Comparison of ENCODE assay signal across 8 mouse cellular contexts in the genomic region with DNA sequence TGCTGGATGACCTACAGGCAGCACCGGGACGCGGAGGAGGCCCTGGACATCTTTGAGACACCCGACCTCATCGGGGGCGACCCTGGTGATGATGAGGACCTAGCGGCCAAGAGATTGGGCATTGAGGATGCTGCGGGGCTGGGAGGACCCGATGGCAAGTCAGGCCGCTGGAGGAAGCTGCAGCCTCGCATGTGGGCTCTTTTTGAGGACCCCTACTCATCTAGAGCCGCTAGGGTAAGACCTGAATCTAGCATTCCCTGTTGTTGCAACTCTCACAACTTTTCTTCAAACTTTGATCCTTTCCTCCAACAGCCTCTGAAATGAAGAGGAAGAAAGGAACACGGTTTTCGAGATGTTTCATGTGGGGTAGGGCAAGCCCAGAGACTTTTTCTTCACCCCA. TPM values are rescaled to one million over a fixed set of nuclear protein-coding genes. Genes with fewer than 3 reads are reported as not detected.
A peak's percentile ranks its signal among the peaks of the same experiment; 100 is the strongest.
DNase-seq lines count a peak whose midpoint lies in the region; ATAC-seq lines count a peak whose summit lies in the region.

No protein-coding gene starts in this region.

- ATAC-seq in kidney, embryonic 16.5 days (ENCODE audit: low FRiP score, low TSS enrichment): no peak
- ATAC-seq in embryonic facial prominence, embryonic 11.5 days (replicated peaks; ENCODE audit: insufficient number of reproducible peaks, low FRiP score, low TSS enrichment, low read depth): no peak
- no peak for ATAC-seq in hindbrain, embryonic 13.5 days (ENCODE audit: low FRiP score)
- ATAC-seq in midbrain, embryonic 12.5 days (ENCODE audit: low FRiP score, low read depth): no peak
- no peak; the same call in 1 of the 2 replicates for ATAC-seq in megakaryocyte-erythroid progenitor cell, adult 5-6 weeks (replicated peaks; ENCODE audit: low FRiP score, low TSS enrichment, poor library complexity, severe bottlenecking)

- peaks cover 35% of the 10 kb centered on the region for H3K27me3 ChIP-seq in kidney, embryonic 16.5 days (ENCODE audit: insufficient read depth, low read length)
- H3K27me3 ChIP-seq in embryonic facial prominence, embryonic 11.5 days (ENCODE audit: control insufficient read depth, insufficient read depth, low read length): peaks cover 23% of the 10 kb centered on the region
- H3K27me3 ChIP-seq in hindbrain, embryonic 13.5 days: peaks cover 34% of the 10 kb centered on the region
- H3K27me3 ChIP-seq in midbrain, embryonic 12.5 days: peaks cover 48% of the 10 kb centered on the region

- H3K4me2 ChIP-seq in kidney, embryonic 16.5 days (replicated peaks; ENCODE audit: low read depth, low read length): peak overlapping the region; percentile 97
- peak overlapping the region; percentile 95 for H3K4me2 ChIP-seq in embryonic facial prominence, embryonic 11.5 days (ENCODE audit: low read depth, low read length)
- H3K4me2 ChIP-seq in hindbrain, embryonic 13.5 days: peak overlapping the region; percentile 97
- peak overlapping the region; percentile 95 for H3K4me2 ChIP-seq in midbrain, embryonic 12.5 days (replicated peaks)

- no peak for DNase-seq in kidney, postnatal 36 days
- DNase-seq in embryonic facial prominence, embryonic 11.5 days (ENCODE audit: low spot score): no peak
- no peak for DNase-seq in frontal cortex, postnatal 25 days (ENCODE audit: low spot score in 2 of 2)
- no peak for DNase-seq in thymus, postnatal 36 days

- H3K9me3 ChIP-seq in kidney, embryonic 16.5 days (ENCODE audit: low read length): no peaks in the 10 kb centered on the region
- H3K9me3 ChIP-seq in embryonic facial prominence, embryonic 11.5 days (replicated peaks; ENCODE audit: control insufficient read depth, low read length): no peaks in the 10 kb centered on the region
- H3K9me3 ChIP-seq in hindbrain, embryonic 13.5 days: no peaks in the 10 kb centered on the region
- H3K9me3 ChIP-seq in midbrain, embryonic 12.5 days: no peaks in the 10 kb centered on the region

- H3K9ac ChIP-seq in kidney, embryonic 16.5 days (replicated peaks; ENCODE audit: low read length): peak overlapping the region; percentile 75
- no peak overlapping the region; the same call in 1 of the 2 replicates for H3K9ac ChIP-seq in embryonic facial prominence, embryonic 11.5 days (replicated peaks; ENCODE audit: low read length)
- H3K9ac ChIP-seq in hindbrain, embryonic 13.5 days: peak overlapping the region; percentile 79
- peak overlapping the region; percentile 51 for H3K9ac ChIP-seq in midbrain, embryonic 12.5 days (replicated peaks)

- 11% methylated on average over 14 of the region's 14 CpGs for WGBS in kidney, embryonic 16.5 days
- 11% methylated on average over 14 of the region's 14 CpGs for WGBS in embryonic facial prominence, embryonic 11.5 days
- 10% methylated on average over 14 of the region's 14 CpGs for WGBS in hindbrain, embryonic 13.5 days
- WGBS in midbrain, embryonic 12.5 days: 16% methylated on average over 14 of the region's 14 CpGs

- no peaks in the 10 kb centered on the region for H3K36me3 ChIP-seq in kidney, embryonic 16.5 days (ENCODE audit: insufficient read depth, low read length)
- H3K36me3 ChIP-seq in embryonic facial prominence, embryonic 11.5 days (replicated peaks; ENCODE audit: control insufficient read depth, insufficient read depth, low read depth, low read length): no peaks in the 10 kb centered on the region
- no peaks in the 10 kb centered on the region for H3K36me3 ChIP-seq in hindbrain, embryonic 13.5 days
- no peaks in the 10 kb centered on the region for H3K36me3 ChIP-seq in midbrain, embryonic 12.5 days

- no peak overlapping the region for H3K27ac ChIP-seq in kidney, embryonic 16.5 days (ENCODE audit: low read length)
- H3K27ac ChIP-seq in embryonic facial prominence, embryonic 11.5 days (replicated peaks; ENCODE audit: low read depth, low read length): no peak overlapping the region
- no peak overlapping the region for H3K27ac ChIP-seq in hindbrain, embryonic 13.5 days
- no peak overlapping the region for H3K27ac ChIP-seq in midbrain, embryonic 12.5 days (replicated peaks)

- peaks cover 17% of the 10 kb centered on the region; the same call in 1 of the 2 replicates for H3K4me1 ChIP-seq in kidney, embryonic 16.5 days (ENCODE audit: insufficient read depth, low read length)
- H3K4me1 ChIP-seq in embryonic facial prominence, embryonic 11.5 days (ENCODE audit: control insufficient read depth, insufficient read depth, low read length): no peaks in the 10 kb centered on the region; the same call in 1 of the 2 replicates
- peaks cover 22% of the 10 kb centered on the region for H3K4me1 ChIP-seq in hindbrain, embryonic 13.5 days (replicated peaks)
- peaks cover 18% of the 10 kb centered on the region for H3K4me1 ChIP-seq in midbrain, embryonic 12.5 days

- H3K4me3 ChIP-seq in kidney, embryonic 16.5 days (ENCODE audit: low read length): peak overlapping the region; percentile 63
- H3K4me3 ChIP-seq in embryonic facial prominence, embryonic 11.5 days (ENCODE audit: low read depth, low read length): peak overlapping the region; percentile 34
- H3K4me3 ChIP-seq in hindbrain, embryonic 13.5 days: peak overlapping the region; percentile 59
- H3K4me3 ChIP-seq in midbrain, embryonic 12.5 days: peak overlapping the region; percentile 64

RNA-seq across cellular contexts. Expression of gene Kcnc2, which starts 1.2 kb away (rescaled TPM):
- 5.8 and 6.7 TPM in 2 replicates for polyA plus RNA-seq in kidney, embryonic 16.5 days (2015; fragmentation: Nextera tagmentation; extraction: Ambion mirVana)
- 0.21 and 1.4 TPM in 2 replicates for polyA plus RNA-seq in embryonic facial prominence, embryonic 11.5 days (2014; fragmentation: Nextera tagmentation; extraction: Ambion mirVana)
- polyA plus RNA-seq in hindbrain, embryonic 13.5 days (2015; fragmentation: Nextera tagmentation; extraction: Ambion mirVana): 5.3 and 5.6 TPM in 2 replicates
- polyA plus RNA-seq in midbrain, embryonic 12.5 days (2016; fragmentation: Nextera tagmentation; extraction: Ambion mirVana): 2.2 and 2.9 TPM in 2 replicates
- total RNA-seq in megakaryocyte-erythroid progenitor cell, adult 5-6 weeks (2014; fragmentation: Nextera tagmentation): not detected in 2 replicates
- not detected in 2 replicates for total RNA-seq in megakaryocyte-erythroid progenitor cell, adult 5-6 weeks (2017)
